ENCODE assay signal across 8 mouse cellular contexts in the genomic region with DNA sequence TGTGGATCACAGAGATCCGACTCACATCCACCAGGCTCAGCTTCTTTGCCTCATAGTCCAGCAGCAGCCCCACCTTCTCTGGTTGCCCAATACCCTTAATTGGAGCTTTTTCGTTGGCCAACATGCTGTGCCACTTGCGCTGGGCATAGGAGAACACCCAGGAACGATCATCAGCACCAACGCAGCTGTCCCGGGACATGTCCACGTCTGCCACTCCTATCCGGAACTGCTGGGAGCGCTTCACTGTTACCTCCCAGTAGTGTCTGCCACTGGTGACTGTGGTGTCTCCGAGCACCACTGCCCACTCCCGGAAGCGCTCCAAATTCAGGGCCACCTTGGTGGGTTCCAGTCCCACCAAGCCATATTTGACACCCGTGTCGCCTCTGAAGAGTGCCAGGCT. TPM values are rescaled to one million over a fixed set of nuclear protein-coding genes. Genes with fewer than 3 reads are reported as not detected.
DNase-seq lines count a peak whose midpoint lies in the region; ATAC-seq lines count a peak whose summit lies in the region.
"Had no signal": no experiment of that assay in that cellular context is flagged by ENCODE, and none has a peak within 500 bp of the region (broad histone marks: within the 10 kb centered on the region; RNA-seq: fewer than 3 reads in every experiment).

No protein-coding gene starts in this region.

- peak overlapping the region; percentile 59 for H3K9ac ChIP-seq in lung, embryonic 15.5 days
- H3K9ac ChIP-seq in forebrain, embryonic 14.5 days (ENCODE audit: low read length) = peak overlapping the region; percentile 68
- H3K9ac ChIP-seq in midbrain, embryonic 16.5 days (ENCODE audit: low read depth, low read length) = peak overlapping the region; percentile 60

- no peaks in the 10 kb centered on the region for H3K36me3 ChIP-seq in lung, embryonic 15.5 days
- 0 out of 2 replicates have a peak, but pooled peaks cover 8% of the 10 kb centered on the region for H3K36me3 ChIP-seq in forebrain, embryonic 14.5 days (ENCODE audit: control insufficient read depth, insufficient read depth, low read length)
- no peaks in the 10 kb centered on the region for H3K36me3 ChIP-seq in midbrain, embryonic 16.5 days (ENCODE audit: control insufficient read depth, insufficient read depth, low read length)

- no peak overlapping the region for H3K27ac ChIP-seq in lung, embryonic 15.5 days
- H3K27ac ChIP-seq in forebrain, embryonic 14.5 days (ENCODE audit: low read depth, low read length) = no peak overlapping the region
- H3K27ac ChIP-seq in midbrain, embryonic 16.5 days (ENCODE audit: low read length) = no peak overlapping the region

- peak overlapping the region; percentile 66 for H3K4me3 ChIP-seq in lung, embryonic 15.5 days
- peak overlapping the region; percentile 57 for H3K4me3 ChIP-seq in forebrain, embryonic 14.5 days (ENCODE audit: low read depth, low read length)
- peak overlapping the region; percentile 53 for H3K4me3 ChIP-seq in midbrain, embryonic 16.5 days (ENCODE audit: low read depth, low read length)

- 16% methylated on average over 14 of the region's 14 CpGs for WGBS in lung, embryonic 15.5 days
- WGBS in forebrain, embryonic 14.5 days = 29% methylated on average over 14 of the region's 14 CpGs
- 23% methylated on average over 14 of the region's 14 CpGs for WGBS in midbrain, embryonic 16.5 days

- H3K9me3 ChIP-seq in lung, embryonic 15.5 days = no peaks in the 10 kb centered on the region
- H3K9me3 ChIP-seq in forebrain, embryonic 14.5 days (replicated peaks; ENCODE audit: control insufficient read depth, low read length) = no peaks in the 10 kb centered on the region
- no peaks in the 10 kb centered on the region for H3K9me3 ChIP-seq in midbrain, embryonic 16.5 days (replicated peaks; ENCODE audit: control insufficient read depth, low read length, poor library complexity, severe bottlenecking)

- H3K4me1 ChIP-seq in lung, embryonic 15.5 days = peaks cover 18% of the 10 kb centered on the region
- H3K4me1 ChIP-seq in forebrain, embryonic 14.5 days (ENCODE audit: control insufficient read depth, insufficient read depth, low read length) = peaks cover 4% of the 10 kb centered on the region; the same call in 1 of the 2 replicates
- H3K4me1 ChIP-seq in midbrain, embryonic 16.5 days (ENCODE audit: control insufficient read depth, insufficient read depth, low read length) = peaks cover 15% of the 10 kb centered on the region

- peaks cover 3% of the 10 kb centered on the region; the same call in 1 of the 2 replicates for H3K27me3 ChIP-seq in lung, embryonic 15.5 days
- 0 out of 2 replicates have a peak, but pooled peaks cover 2% of the 10 kb centered on the region for H3K27me3 ChIP-seq in forebrain, embryonic 14.5 days (replicated peaks; ENCODE audit: control insufficient read depth, insufficient read depth, low read length)
- H3K27me3 ChIP-seq in midbrain, embryonic 16.5 days (ENCODE audit: control insufficient read depth, insufficient read depth, low read depth, low read length) = peaks cover 2% of the 10 kb centered on the region; the same call in 1 of the 2 replicates

- no peak for ATAC-seq in lung, embryonic 15.5 days (ENCODE audit: borderline replicate concordance, extremely low read depth, low FRiP score, low TSS enrichment)
- peak; percentile 14; the same call in 1 of the 2 replicates for ATAC-seq in forebrain, embryonic 14.5 days
- ATAC-seq in midbrain, embryonic 16.5 days = peak; percentile 29; the same call in 1 of the 2 replicates

- DNase-seq in lung, postnatal 36 days = no peak
- peak; percentile 32 for DNase-seq in adrenal gland, postnatal 10 days
- no peak for DNase-seq in forebrain, embryonic 14.5 days (ENCODE audit: low spot score)
- DNase-seq in kidney, postnatal 4 days = peak; percentile 19 to 33
- no peak for DNase-seq in B cell, adult 2 months

- H3K4me2 ChIP-seq in lung, embryonic 15.5 days = peak overlapping the region; percentile 74
- H3K4me2 ChIP-seq in forebrain, embryonic 14.5 days (ENCODE audit: low read length) = peak overlapping the region; percentile 61
- peak overlapping the region; percentile 97 for H3K4me2 ChIP-seq in midbrain, embryonic 16.5 days (ENCODE audit: low read length)

RNA-seq across cellular contexts. Expression of gene Spryd4, which starts 0.7 kb away (rescaled TPM):
- polyA plus RNA-seq in lung, embryonic 15.5 days (2015; fragmentation: Nextera tagmentation; extraction: Ambion mirVana) = 27.0 and 27.4 TPM in 2 replicates
- 10 to 100 TPM; 21.6 to 27.3 TPM for total RNA-seq in adrenal gland, postnatal 10 days (2021)
- 22.8 and 23.8 TPM in 2 replicates for polyA plus RNA-seq in forebrain, embryonic 14.5 days (2014; fragmentation: Nextera tagmentation; extraction: Ambion mirVana)
- 19.6 and 22.1 TPM in 2 replicates for polyA plus RNA-seq in midbrain, embryonic 16.5 days (2015; fragmentation: Nextera tagmentation; extraction: Ambion mirVana)

RNA-seq across cellular contexts. Expression of gene Mip, which starts 14.7 kb away (rescaled TPM):
- polyA plus RNA-seq in lung, embryonic 15.5 days (2015; fragmentation: Nextera tagmentation; extraction: Ambion mirVana) = not detected in 2 replicates
- not detected for total RNA-seq in adrenal gland, postnatal 10 days (2021)
- polyA plus RNA-seq in forebrain, embryonic 14.5 days (2014; fragmentation: Nextera tagmentation; extraction: Ambion mirVana) = 0.19 and 0.22 TPM in 2 replicates
- polyA plus RNA-seq in midbrain, embryonic 16.5 days (2015; fragmentation: Nextera tagmentation; extraction: Ambion mirVana) = 0.11 and 0.24 TPM in 2 replicates
- polyA plus RNA-seq: gonadal fat pad, adult 2 months had no signal

RNA-seq across cellular contexts. Expression of gene Gls2, which starts 16.7 kb away (rescaled TPM):
- 2.1 and 2.2 TPM in 2 replicates for polyA plus RNA-seq in lung, embryonic 15.5 days (2015; fragmentation: Nextera tagmentation; extraction: Ambion mirVana)
- total RNA-seq in adrenal gland, postnatal 10 days (2021) = 10 to 100 TPM; 12.8 to 22.3 TPM
- polyA plus RNA-seq in forebrain, embryonic 14.5 days (2014; fragmentation: Nextera tagmentation; extraction: Ambion mirVana) = 0.32 and 0.95 TPM in 2 replicates
- polyA plus RNA-seq in midbrain, embryonic 16.5 days (2015; fragmentation: Nextera tagmentation; extraction: Ambion mirVana) = 1.1 and 1.7 TPM in 2 replicates

RNA-seq across cellular contexts. Expression of gene Timeless, which starts 20.9 kb away (rescaled TPM):
- 61.4 and 63.1 TPM in 2 replicates for polyA plus RNA-seq in lung, embryonic 15.5 days (2015; fragmentation: Nextera tagmentation; extraction: Ambion mirVana)
- total RNA-seq in adrenal gland, postnatal 10 days (2021) = 10 to 100 TPM; 16.4 to 21.9 TPM
- 27.2 and 28.3 TPM in 2 replicates for polyA plus RNA-seq in forebrain, embryonic 14.5 days (2014; fragmentation: Nextera tagmentation; extraction: Ambion mirVana)
- polyA plus RNA-seq in midbrain, embryonic 16.5 days (2015; fragmentation: Nextera tagmentation; extraction: Ambion mirVana) = 15.6 and 16.1 TPM in 2 replicates

RNA-seq across cellular contexts. Expression of gene Rbms2, which starts 30.9 kb away (rescaled TPM):
- 32.2 and 34.9 TPM in 2 replicates for polyA plus RNA-seq in lung, embryonic 15.5 days (2015; fragmentation: Nextera tagmentation; extraction: Ambion mirVana)
- 10 to 100 TPM; 65.3 to 74.8 TPM for total RNA-seq in adrenal gland, postnatal 10 days (2021)
- polyA plus RNA-seq in forebrain, embryonic 14.5 days (2014; fragmentation: Nextera tagmentation; extraction: Ambion mirVana) = 7.4 and 9.6 TPM in 2 replicates
- 7.0 and 7.8 TPM in 2 replicates for polyA plus RNA-seq in midbrain, embryonic 16.5 days (2015; fragmentation: Nextera tagmentation; extraction: Ambion mirVana)

Comparison
In these comparisons a context has a peak if more than half of its experiments do, and no peak if none do; other contexts are left out.
1. DNase-seq: peak in adrenal gland, postnatal 10 days (single experiment) and kidney, postnatal 4 days (2 of 2); none in lung, postnatal 36 days (single experiment), forebrain, embryonic 14.5 days (single experiment) and B cell, adult 2 months (0 of 2).
2. Peak in every context shown above with its lines, with median percentiles within 50 percentile points of each other: H3K4me2 ChIP-seq, H3K4me3 ChIP-seq and H3K9ac ChIP-seq.